8 mouse cellular contexts compared by ENCODE assay signal in genomic region chr17:27707954-27708661, GRCm38 (mm10). TPM values are rescaled to one million over a fixed set of nuclear protein-coding genes. Genes with fewer than 3 reads are reported as not detected.
DNase-seq lines count a peak whose midpoint lies in the region; ATAC-seq and TF ChIP-seq lines count a peak whose summit lies in the region.

No protein-coding gene starts in this region.

- no peaks in the 10 kb centered on the region for H3K27me3 ChIP-seq in ES-Bruce4 (ENCODE audit: control insufficient read depth, insufficient read depth, low read length, poor library complexity, severe bottlenecking)
- H3K27me3 ChIP-seq in forebrain, embryonic 10.5 days (ENCODE audit: poor library complexity, severe bottlenecking): peaks cover 74% of the 10 kb centered on the region
- H3K27me3 ChIP-seq in limb, embryonic 10.5 days (ENCODE audit: low read depth, poor library complexity, severe bottlenecking): peaks cover 66% of the 10 kb centered on the region
- peaks cover 41% of the 10 kb centered on the region for H3K27me3 ChIP-seq in midbrain, embryonic 12.5 days

- DNase-seq in adrenal gland, adult (ENCODE audit: inconsistent age in 2 of 2, low spot score in 1 of 2): peak; percentile 87 to 95
- peak; percentile 98 for DNase-seq in forebrain, embryonic 10.5 days (ENCODE audit: extremely low spot score, low spot score)
- DNase-seq in heart, postnatal 36 days: peak; percentile 38 to 41
- peak; percentile 98 for DNase-seq in limb, embryonic 10.5 days (ENCODE audit: low spot score)
- DNase-seq in testis, postnatal 10 days (ENCODE audit: low spot score): peak; percentile 95
- no peak for DNase-seq in left cerebral cortex, adult 18-20 months (ENCODE audit: low spot score in 2 of 2)

- H3K27ac ChIP-seq in ES-Bruce4 (ENCODE audit: insufficient read depth, low read length): no peak overlapping the region
- peak overlapping the region; percentile 75 for H3K27ac ChIP-seq in forebrain, embryonic 10.5 days
- no peak overlapping the region; the same call in 1 of the 2 replicates for H3K27ac ChIP-seq in limb, embryonic 10.5 days
- no peak overlapping the region for H3K27ac ChIP-seq in midbrain, embryonic 12.5 days (replicated peaks)

- intact Hi-C loops in heart, postnatal 36 days (cut with DNase I): no loop called here

- H3K9ac ChIP-seq in ES-Bruce4 (ENCODE audit: low read depth, poor library complexity, severe bottlenecking): no peak overlapping the region
- peak overlapping the region; percentile 41; the same call in 1 of the 2 replicates for H3K9ac ChIP-seq in midbrain, embryonic 12.5 days (replicated peaks)

- peak overlapping the region; percentile 58 for H3K4me2 ChIP-seq in midbrain, embryonic 12.5 days (replicated peaks)

- TF ChIP-seq POLR2A in ES-Bruce4 (IDR thresholded peaks at IDR 0.05; ENCODE audit: insufficient read depth, low read length): peak; percentile 40

- TF ChIP-seq CTCF in ES-Bruce4 (IDR thresholded peaks at IDR 0.05; ENCODE audit: low read depth, low read length): peak; percentile 26

- no peak for TF ChIP-seq EP300 in ES-Bruce4 (IDR thresholded peaks at IDR 0.05; ENCODE audit: insufficient read depth, low read depth, low read length)

- H3K4me1 ChIP-seq in ES-Bruce4 (ENCODE audit: control insufficient read depth, insufficient read depth, low read length): peaks cover 15% of the 10 kb centered on the region
- peaks cover 29% of the 10 kb centered on the region for H3K4me1 ChIP-seq in forebrain, embryonic 10.5 days
- peaks cover 16% of the 10 kb centered on the region for H3K4me1 ChIP-seq in limb, embryonic 10.5 days
- H3K4me1 ChIP-seq in midbrain, embryonic 12.5 days: peaks cover 10% of the 10 kb centered on the region; the same call in 1 of the 2 replicates

- H3K9me3 ChIP-seq in ES-Bruce4 (replicated peaks; ENCODE audit: control insufficient read depth, insufficient read depth, low read length, poor library complexity, severe bottlenecking): no peaks in the 10 kb centered on the region
- H3K9me3 ChIP-seq in forebrain, embryonic 10.5 days: no peaks in the 10 kb centered on the region; the same call in 1 of the 2 replicates
- no peaks in the 10 kb centered on the region for H3K9me3 ChIP-seq in limb, embryonic 10.5 days (replicated peaks)
- H3K9me3 ChIP-seq in midbrain, embryonic 12.5 days: no peaks in the 10 kb centered on the region

- 4% methylated on average over 25 of the region's 25 CpGs for WGBS in forebrain, embryonic 10.5 days
- WGBS in limb, embryonic 10.5 days: 7% methylated on average over 25 of the region's 25 CpGs
- 4% methylated on average over 25 of the region's 25 CpGs for WGBS in midbrain, embryonic 12.5 days

- H3K36me3 ChIP-seq in ES-Bruce4 (ENCODE audit: control insufficient read depth, insufficient read depth, low read length, poor library complexity, severe bottlenecking): no peaks in the 10 kb centered on the region
- no peaks in the 10 kb centered on the region for H3K36me3 ChIP-seq in forebrain, embryonic 10.5 days (replicated peaks)
- no peaks in the 10 kb centered on the region for H3K36me3 ChIP-seq in limb, embryonic 10.5 days
- H3K36me3 ChIP-seq in midbrain, embryonic 12.5 days: no peaks in the 10 kb centered on the region

- ATAC-seq in midbrain, embryonic 12.5 days (ENCODE audit: low FRiP score, low read depth): peak; percentile 90

- peak overlapping the region; percentile 43 for H3K4me3 ChIP-seq in ES-Bruce4 (ENCODE audit: low read depth, low read length)
- H3K4me3 ChIP-seq in forebrain, embryonic 10.5 days: peak overlapping the region; percentile 49
- peak overlapping the region; percentile 46 for H3K4me3 ChIP-seq in limb, embryonic 10.5 days
- peak overlapping the region; percentile 33 for H3K4me3 ChIP-seq in midbrain, embryonic 12.5 days

RNA-seq across cellular contexts. Expression of gene Spdef, which starts 20.6 kb away (rescaled TPM):
- 1.2 and 1.4 TPM in 2 replicates for polyA plus RNA-seq in ES-Bruce4 (2011; ENCODE audit: insufficient read depth, insufficient read length, low read depth, missing spikeins)
- polyA plus RNA-seq in forebrain, embryonic 10.5 days (2016; fragmentation: Nextera tagmentation; extraction: Ambion mirVana): 0.31 TPM in 1 of 2 replicates, not detected in the other
- total RNA-seq in heart, postnatal 36 days (2021): not detected
- 0.26 TPM in 1 of 2 replicates, not detected in the other for polyA plus RNA-seq in limb, embryonic 10.5 days (2016; fragmentation: Nextera tagmentation; extraction: Ambion mirVana)
- 0.39 and 0.40 TPM in 2 replicates for polyA plus RNA-seq in midbrain, embryonic 12.5 days (2016; fragmentation: Nextera tagmentation; extraction: Ambion mirVana)
- total RNA-seq in left cerebral cortex, adult 18-20 months (2021): under 1 TPM; 0.23 to 0.49 TPM

RNA-seq across cellular contexts. Expression of gene Pacsin1, which starts 52.8 kb away (rescaled TPM):
- 16.0 and 16.8 TPM in 2 replicates for polyA plus RNA-seq in ES-Bruce4 (2011; ENCODE audit: insufficient read depth, insufficient read length, low read depth, missing spikeins)
- 4.3 TPM in 2 replicates for polyA plus RNA-seq in forebrain, embryonic 10.5 days (2016; fragmentation: Nextera tagmentation; extraction: Ambion mirVana)
- under 1 TPM in 1 of 2 experiments, not detected in 1; 0.49 TPM for total RNA-seq in heart, postnatal 36 days (2021)
- 5.8 and 6.0 TPM in 2 replicates for polyA plus RNA-seq in limb, embryonic 10.5 days (2016; fragmentation: Nextera tagmentation; extraction: Ambion mirVana)
- polyA plus RNA-seq in midbrain, embryonic 12.5 days (2016; fragmentation: Nextera tagmentation; extraction: Ambion mirVana): 6.3 and 6.7 TPM in 2 replicates
- total RNA-seq in left cerebral cortex, adult 18-20 months (2021): 100 to 1,000 TPM; 429 to 433 TPM

Comparison
In these comparisons a context has a peak if more than half of its experiments do, and no peak if none do; other contexts are left out.
1. DNase-seq: peak in adrenal gland, adult (2 of 2), forebrain, embryonic 10.5 days (single experiment), heart, postnatal 36 days (2 of 2), limb, embryonic 10.5 days (single experiment) and testis, postnatal 10 days (single experiment); none in left cerebral cortex, adult 18-20 months (0 of 2).
2. Peak in every context shown above with its lines, with median percentiles within 50 percentile points of each other: H3K4me3 ChIP-seq.